Mouse (Mus musculus) brain, embryonic 14.5 days (tissue): ENCODE measurements at regions not wholly inside any gene's neighbourhood (a gene's known extent, or its start where the extent isn't known, plus 50 kb on each side); places are given as distances from the start of the nearest gene placed in this dataset.

ENCODE experiments used
- CTCF ChIP-seq: fragments of 200-500 bp; IDR thresholded peaks from 2 replicates; pipeline ENCODE4 v1.5.1; 2012; ENCODE audit warnings: inconsistent platforms, mild to moderate bottlenecking, moderate library complexity, borderline replicate concordance; ENCODE audit not compliant: insufficient read depth, insufficient read length; ENCODE audit errors: extremely low read depth
- POLR2A ChIP-seq: fragments of 200-500 bp; IDR thresholded peaks from 2 replicates; pipeline ENCODE4 v1.6.1; 2012; ENCODE audit warnings: mild to moderate bottlenecking, inconsistent platforms, borderline replicate concordance; ENCODE audit not compliant: poor library complexity, insufficient read depth, insufficient read length, severe bottlenecking; ENCODE audit errors: extremely low read depth

DNA sequence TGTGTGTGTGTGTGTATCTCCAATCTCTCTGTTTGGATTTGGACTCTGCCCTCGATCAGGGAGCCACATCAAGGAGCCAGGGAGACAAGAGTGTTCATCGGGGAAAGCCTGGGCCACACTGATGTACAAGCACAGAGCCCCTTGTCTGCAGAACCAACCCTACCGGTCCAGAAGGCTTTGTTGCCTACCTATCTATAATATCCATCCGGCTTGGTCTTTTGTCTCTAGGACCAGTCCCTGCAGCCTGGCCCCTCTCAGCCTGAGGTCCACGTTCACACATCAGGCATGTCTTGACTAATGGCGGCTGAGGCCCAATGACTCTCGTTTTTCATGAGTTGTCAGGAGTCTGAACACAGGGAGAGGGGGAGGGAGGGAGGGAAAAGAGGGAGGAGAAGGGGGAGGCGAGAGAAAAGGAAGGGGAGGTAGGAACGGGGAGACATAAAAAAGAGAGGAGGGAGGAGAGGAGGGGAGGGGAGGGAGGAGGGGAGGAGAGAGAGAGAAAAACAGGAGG lies 64.7 kb downstream of the Cmpk2 start:
- no peak for TF ChIP-seq CTCF
- no peak for TF ChIP-seq POLR2A
